Mouse (Mus musculus) urinary bladder, postnatal 0 days (tissue): ENCODE results near the gene Timm8a2. TPM values are rescaled to one million over a fixed set of nuclear protein-coding genes. Genes with fewer than 3 reads are reported as not detected.

ENCODE experiments used
- polyA plus RNA-seq: library from polyadenylated mRNA; unstranded; fragments of >200 nt; fragmentation: Nextera tagmentation; extraction: Ambion mirVana; gene quantifications from 2 replicates; pipeline ENCODE4 v1.2.1, GENCODE M21; 2015

Timm8a2 gene
- polyA plus RNA-seq = not detected in 2 replicates

GRCm38 (mm10) chr14:122034451-122034850, at the start of gene Timm8a2:
Gene Timm8a2 (plus strand): TSS chr14:122034674.

Other genes with a start within 250 kb of the Timm8a2 start
- gene Dock9, start 236.8 kb upstream of the Timm8a2 start, polyA plus RNA-seq = 8.0 and 8.6 TPM in 2 replicates
- gene Ubac2, start 156.1 kb upstream of the Timm8a2 start, polyA plus RNA-seq = 34.9 and 36.4 TPM in 2 replicates
- gene Gpr18, start 118.9 kb upstream of the Timm8a2 start, polyA plus RNA-seq = 0.08 TPM in 1 of 2 replicates, not detected in the other
- 1.9 and 2.1 TPM in 2 replicates for gene Gpr183, start 69.5 kb upstream of the Timm8a2 start, polyA plus RNA-seq
- gene Tm9sf2, start 72.4 kb downstream of the Timm8a2 start, polyA plus RNA-seq = 121 and 131 TPM in 2 replicates
- 17.2 and 24.6 TPM in 2 replicates for gene Clybl, start 147.0 kb downstream of the Timm8a2 start, polyA plus RNA-seq